Mouse (Mus musculus) ES-E14 (cell line): ENCODE measurements around the gene Pabpc1l.

Experiments used
- CHD2 ChIP-seq: IDR thresholded peaks from 2 replicates; pipeline ENCODE4 v1.6.1; 2014; ENCODE audit warnings: mild to moderate bottlenecking, low read depth, low read length, inconsistent platforms
- HCFC1 ChIP-seq: IDR thresholded peaks from 2 replicates; pipeline ENCODE4 v1.6.1; 2012; ENCODE audit warnings: low read length, inconsistent platforms, borderline replicate concordance; ENCODE audit not compliant: insufficient read depth
- MAFK ChIP-seq: IDR thresholded peaks from 2 replicates; pipeline ENCODE4 v1.6.1; 2014; ENCODE audit warnings: mild to moderate bottlenecking, low read depth, low read length, inconsistent platforms; ENCODE audit not compliant: insufficient read depth
- ZC3H11A ChIP-seq: IDR thresholded peaks from 2 replicates; pipeline ENCODE4 v1.6.1; 2012; ENCODE audit warnings: low read depth, mild to moderate bottlenecking, inconsistent platforms, low read length, borderline replicate concordance
- ZNF384 ChIP-seq: IDR thresholded peaks from 2 replicates; pipeline ENCODE4 v1.6.1; 2012; ENCODE audit warnings: low read depth, low read length, inconsistent platforms

DNA sequence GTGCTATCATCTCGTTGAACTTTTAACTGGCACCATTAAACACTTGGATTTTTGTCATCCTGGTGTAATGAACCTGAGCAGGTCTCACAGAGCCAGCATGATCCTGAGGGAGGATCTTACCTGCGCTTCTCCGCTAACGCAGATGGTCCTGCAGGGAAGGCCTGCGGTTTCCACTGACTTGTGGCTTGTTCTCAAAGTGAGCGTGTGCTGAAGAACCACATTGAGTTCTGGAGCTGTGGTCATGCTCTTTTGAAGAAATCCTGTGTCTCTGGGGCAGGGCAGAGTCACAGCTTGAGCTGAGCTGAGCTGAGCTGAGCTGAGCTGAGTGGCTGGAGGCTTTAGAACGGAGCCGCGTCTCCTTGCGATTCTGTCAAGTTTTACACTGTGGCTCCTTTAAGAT is 56.3 kb downstream of the Pabpc1l start:
- TF ChIP-seq ZC3H11A, result no peak
- no peak for TF ChIP-seq HCFC1
- TF ChIP-seq MAFK, result no peak
- TF ChIP-seq CHD2, result no peak
- TF ChIP-seq ZNF384, result no peak
